Mouse (Mus musculus) embryonic facial prominence, embryonic 15.5 days (tissue): ENCODE results near the gene Adarb1. TPM values are rescaled to one million over a fixed set of nuclear protein-coding genes. Genes with fewer than 3 reads are reported as not detected.
A peak's percentile ranks its signal among the peaks of the same experiment; 100 is the strongest.

ENCODE experiments used
- ATAC-seq: fragments of 200-750 bp; cut with Nextera tagmentation; 2 replicates; pipeline ENCODE4 v1.8.0; 2017; ENCODE audit warnings: low read depth, moderate TSS enrichment; ENCODE audit not compliant: insufficient number of reproducible peaks, low FRiP score, low TSS enrichment
- H3K27ac ChIP-seq: fragments of 300-500 bp; sonication (generic); replicated peaks from 2 replicates; pipeline ENCODE4 v1.5.1; 2015; ENCODE audit warnings: mild to moderate bottlenecking, inconsistent platforms
- H3K27me3 ChIP-seq: fragments of 300-500 bp; sonication (generic); 2 replicates; pipeline ENCODE4 v1.6.1; 2015; ENCODE audit warnings: inconsistent platforms
- H3K36me3 ChIP-seq: fragments of 300-500 bp; sonication (generic); 2 replicates; pipeline ENCODE4 v1.6.1; 2015; ENCODE audit warnings: mild to moderate bottlenecking, inconsistent platforms
- H3K4me1 ChIP-seq: fragments of 300-500 bp; sonication (generic); 2 replicates; pipeline ENCODE4 v1.6.1; 2015; ENCODE audit warnings: inconsistent platforms
- H3K4me2 ChIP-seq: fragments of 300-500 bp; sonication (generic); replicated peaks from 2 replicates; pipeline ENCODE4 v1.6.1; 2015; ENCODE audit warnings: mild to moderate bottlenecking, inconsistent platforms
- H3K4me3 ChIP-seq: fragments of 300-500 bp; sonication (generic); replicated peaks from 2 replicates; pipeline ENCODE4 v1.5.1; 2015; ENCODE audit warnings: mild to moderate bottlenecking, inconsistent platforms
- H3K9ac ChIP-seq: fragments of 300-500 bp; sonication (generic); 2 replicates; pipeline ENCODE4 v1.6.1; 2015; ENCODE audit warnings: inconsistent platforms
- H3K9me3 ChIP-seq: fragments of 300-500 bp; sonication (generic); replicated peaks from 2 replicates; pipeline ENCODE4 v1.6.1; 2016; ENCODE audit warnings: inconsistent platforms
- WGBS: fragments of 180-500 bp; shearing (Covaris S2); methylation state at CpG from one replicate; pipeline ENCODE4 v1.1.7; 2015; 5-methylcytosine and 5-hydroxymethylcytosine counted together
- polyA plus RNA-seq: library from polyadenylated mRNA; unstranded; fragments of >200 nt; fragmentation: Nextera tagmentation; extraction: Ambion mirVana; gene quantifications from 2 replicates; pipeline ENCODE4 v1.2.1, GENCODE M21; 2015

The Adarb1 gene
- polyA plus RNA-seq, 1 experiment from 2014 or later, result 5.2 TPM

DNA sequence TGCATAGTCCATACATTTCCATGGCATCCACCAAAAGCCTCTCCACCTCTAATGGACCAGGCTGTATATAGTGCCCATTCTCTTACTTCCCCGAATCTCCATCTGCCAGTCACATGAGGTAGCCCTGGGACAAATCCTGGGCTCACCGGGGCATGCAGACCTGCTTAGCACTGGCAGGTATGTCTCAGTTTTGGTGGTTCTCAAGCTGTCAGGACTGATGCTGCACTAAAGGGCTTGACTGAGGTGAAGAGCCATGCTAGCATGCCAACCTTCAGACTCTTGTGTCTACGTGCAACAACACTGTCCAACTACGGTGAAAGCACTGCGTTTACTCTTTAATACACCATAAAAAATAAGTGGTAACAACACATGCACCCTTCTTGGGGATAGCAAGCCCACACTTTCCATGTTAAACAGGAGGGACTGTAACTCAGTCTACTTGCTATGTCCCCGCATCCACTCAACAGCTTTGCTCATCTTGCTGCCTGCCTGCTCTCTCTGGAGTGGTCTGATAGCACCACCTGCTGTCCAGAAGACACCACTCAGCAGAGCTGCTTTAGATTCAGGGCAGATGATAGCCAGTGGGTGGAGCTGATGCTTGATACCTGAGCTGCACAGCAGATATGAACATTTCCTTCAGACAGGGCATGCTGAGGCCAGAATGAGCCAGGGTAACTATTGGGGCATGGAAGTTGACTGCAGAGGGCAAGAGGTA is 64.9 kb downstream of the Adarb1 start:
- no peaks in the 10 kb centered on the region for H3K27me3 ChIP-seq
- H3K27ac ChIP-seq, result no peak overlapping the region
- no peaks in the 10 kb centered on the region for H3K9me3 ChIP-seq
- H3K4me3 ChIP-seq, result no peak overlapping the region
- H3K4me2 ChIP-seq, result no peak overlapping the region
- no peaks in the 10 kb centered on the region for H3K36me3 ChIP-seq
- no peak overlapping the region for H3K9ac ChIP-seq
- 79% methylated on average over 6 of the region's 6 CpGs for WGBS
- H3K4me1 ChIP-seq, result no peaks in the 10 kb centered on the region
- peak; percentile 72 for ATAC-seq

DNA sequence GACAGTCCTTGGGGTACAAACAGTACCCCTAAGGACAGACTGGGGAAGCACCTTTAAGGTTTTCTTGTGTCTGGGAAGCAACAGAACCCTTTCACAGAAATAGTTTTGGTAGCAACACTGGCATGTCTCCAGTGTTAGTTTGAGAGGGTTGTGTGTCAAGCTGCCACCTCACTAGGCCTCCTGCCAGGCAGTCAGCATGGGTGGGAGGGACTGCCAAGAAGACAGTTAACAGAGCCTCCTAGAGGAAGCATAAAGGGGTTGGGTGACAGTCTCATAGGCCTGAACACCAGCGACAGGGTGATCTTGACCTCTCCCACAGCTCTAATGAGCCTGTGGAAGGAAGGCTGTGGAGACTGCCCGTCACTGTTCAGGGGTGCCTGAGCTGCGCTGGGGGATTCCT is 75.2 kb downstream of the Adarb1 start:
- WGBS, result 84% methylated on average over 3 of the region's 3 CpGs

DNA sequence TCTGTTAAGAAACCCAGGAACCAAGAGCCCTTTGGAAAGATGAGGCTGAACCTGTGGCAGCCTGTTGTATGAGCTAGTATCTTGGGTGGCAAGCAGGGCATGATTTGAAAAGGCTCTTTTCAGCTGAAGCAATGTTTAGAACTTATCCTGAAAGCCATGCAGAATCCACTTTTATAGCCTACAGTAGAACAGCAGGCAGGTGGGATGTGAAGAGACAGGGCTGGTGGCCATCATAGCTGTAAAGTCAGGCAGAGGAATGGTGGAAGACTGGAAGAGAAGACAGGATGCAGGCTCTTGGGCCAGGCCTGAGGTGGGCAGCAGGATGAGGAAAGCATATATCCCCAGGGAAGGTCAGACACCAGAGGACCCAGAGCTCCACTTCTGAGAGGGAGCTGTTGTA is 76.4 kb downstream of the Adarb1 start:
- H3K9ac ChIP-seq, result no peak overlapping the region
- H3K4me3 ChIP-seq, result no peak overlapping the region
- H3K9me3 ChIP-seq, result no peaks in the 10 kb centered on the region
- no peaks in the 10 kb centered on the region for H3K27me3 ChIP-seq
- no peak overlapping the region for H3K4me2 ChIP-seq
- H3K36me3 ChIP-seq, result no peaks in the 10 kb centered on the region
- ATAC-seq, result no peak
- H3K4me1 ChIP-seq, result 0 out of 2 replicates have a peak, but pooled peaks cover 9% of the 10 kb centered on the region
- H3K27ac ChIP-seq, result no peak overlapping the region

More for the DNA sequence above, 75.2 kb downstream of the Adarb1 start:
- Histone ChIP-seq H3K27me3 (no peaks in the 10 kb centered on the region), H3K9ac (no peak overlapping the region), H3K27ac (no peak overlapping the region), H3K4me3 (no peak overlapping the region), H3K9me3 (no peaks in the 10 kb centered on the region), H3K4me1 (0 out of 2 replicates have a peak, but pooled peaks cover 9% of the 10 kb centered on the region), H3K36me3 (no peaks in the 10 kb centered on the region), H3K4me2 (no peak overlapping the region)
- ATAC-seq, result no peak

DNA sequence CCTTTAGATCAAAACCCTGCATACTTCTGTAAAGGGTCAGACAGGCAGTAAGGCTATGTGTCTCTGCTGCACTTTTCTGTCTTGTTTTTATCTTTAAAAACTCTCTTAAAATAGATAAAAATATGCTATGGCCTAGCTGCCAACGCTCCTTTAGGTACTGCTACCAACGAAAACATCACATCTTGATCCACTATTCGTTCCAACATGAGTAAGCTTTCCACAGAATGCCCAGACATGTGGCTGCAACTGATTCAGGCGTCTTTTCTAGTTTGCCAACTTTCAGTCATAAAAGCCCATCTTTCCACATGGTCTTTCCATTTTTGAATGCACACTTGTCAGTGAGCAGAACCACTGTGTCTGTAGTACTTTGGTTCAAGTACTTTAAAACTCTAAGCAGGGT is 77.0 kb downstream of the Adarb1 start:
- Histone ChIP-seq H3K36me3 (no peaks in the 10 kb centered on the region), H3K27me3 (no peaks in the 10 kb centered on the region), H3K27ac (no peak overlapping the region), H3K4me1 (0 out of 2 replicates have a peak, but pooled peaks cover 9% of the 10 kb centered on the region), H3K9me3 (no peaks in the 10 kb centered on the region), H3K4me2 (no peak overlapping the region), H3K4me3 (no peak overlapping the region), H3K9ac (no peak overlapping the region)
- no peak for ATAC-seq
- WGBS, result 50% methylated on average over 4 of the region's 4 CpGs

DNA sequence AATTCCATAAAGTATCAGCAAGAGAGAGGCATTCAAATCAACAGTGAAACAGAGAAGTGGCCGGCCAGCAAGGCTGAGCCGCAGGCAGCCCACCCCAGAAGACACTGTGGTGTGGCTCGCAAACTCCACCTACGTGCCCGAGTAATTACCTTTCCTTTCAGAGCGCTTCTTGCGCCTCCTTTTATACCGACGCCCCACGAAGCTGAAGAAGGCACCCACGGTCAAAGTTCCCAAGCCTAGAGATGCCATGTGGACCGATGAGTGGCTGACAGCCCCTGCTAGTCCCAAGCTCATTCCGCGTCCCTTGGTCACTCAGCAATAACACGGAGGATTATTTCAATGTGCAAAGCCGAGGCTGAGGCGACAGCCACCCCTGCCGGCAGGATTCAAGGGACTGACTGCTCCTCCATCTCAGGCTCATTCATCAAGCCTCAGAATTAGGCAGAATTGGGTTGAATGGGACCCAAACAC is 78.2 kb downstream of the Adarb1 start:
- WGBS, result 13% methylated on average over 18 of the region's 18 CpGs
- Histone ChIP-seq H3K27ac (no peak overlapping the region), H3K9me3 (no peaks in the 10 kb centered on the region), H3K36me3 (no peaks in the 10 kb centered on the region), H3K4me1 (0 out of 2 replicates have a peak, but pooled peaks cover 9% of the 10 kb centered on the region), H3K9ac (no peak overlapping the region; the same call in 1 of the 2 replicates), H3K4me2 (peak overlapping the region; percentile 59), H3K4me3 (peak overlapping the region; percentile 38), H3K27me3 (no peaks in the 10 kb centered on the region)
- ATAC-seq, result no peak

DNA sequence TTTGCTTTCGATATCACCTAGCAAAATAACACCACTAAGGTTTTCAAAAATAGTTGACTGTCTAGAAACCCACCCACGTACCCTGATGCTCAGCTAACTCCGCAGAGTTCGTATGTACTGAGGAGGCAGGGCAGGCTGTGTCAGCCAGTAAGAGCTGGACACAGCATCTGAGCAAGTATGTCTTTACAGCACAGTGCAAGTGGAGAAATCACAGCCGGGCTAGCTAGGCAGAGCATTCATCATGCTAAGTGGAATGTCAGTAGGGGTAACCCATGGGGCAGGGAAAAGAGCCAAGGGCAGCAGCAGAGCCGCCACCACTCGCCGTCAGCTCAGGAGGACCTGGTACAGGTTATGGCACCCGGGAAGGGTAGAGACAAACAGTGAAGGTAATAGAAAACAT is 84.6 kb downstream of the Adarb1 start:
- ATAC-seq, result no peak
- WGBS, result 72% methylated on average over 9 of the region's 9 CpGs
- H3K27ac ChIP-seq, result no peak overlapping the region
- no peaks in the 10 kb centered on the region for H3K9me3 ChIP-seq
- no peaks in the 10 kb centered on the region for H3K27me3 ChIP-seq
- no peaks in the 10 kb centered on the region for H3K36me3 ChIP-seq
- no peak overlapping the region for H3K4me3 ChIP-seq
- H3K4me2 ChIP-seq, result no peak overlapping the region
- no peak overlapping the region for H3K9ac ChIP-seq
- no peaks in the 10 kb centered on the region; the same call in 1 of the 2 replicates for H3K4me1 ChIP-seq

DNA sequence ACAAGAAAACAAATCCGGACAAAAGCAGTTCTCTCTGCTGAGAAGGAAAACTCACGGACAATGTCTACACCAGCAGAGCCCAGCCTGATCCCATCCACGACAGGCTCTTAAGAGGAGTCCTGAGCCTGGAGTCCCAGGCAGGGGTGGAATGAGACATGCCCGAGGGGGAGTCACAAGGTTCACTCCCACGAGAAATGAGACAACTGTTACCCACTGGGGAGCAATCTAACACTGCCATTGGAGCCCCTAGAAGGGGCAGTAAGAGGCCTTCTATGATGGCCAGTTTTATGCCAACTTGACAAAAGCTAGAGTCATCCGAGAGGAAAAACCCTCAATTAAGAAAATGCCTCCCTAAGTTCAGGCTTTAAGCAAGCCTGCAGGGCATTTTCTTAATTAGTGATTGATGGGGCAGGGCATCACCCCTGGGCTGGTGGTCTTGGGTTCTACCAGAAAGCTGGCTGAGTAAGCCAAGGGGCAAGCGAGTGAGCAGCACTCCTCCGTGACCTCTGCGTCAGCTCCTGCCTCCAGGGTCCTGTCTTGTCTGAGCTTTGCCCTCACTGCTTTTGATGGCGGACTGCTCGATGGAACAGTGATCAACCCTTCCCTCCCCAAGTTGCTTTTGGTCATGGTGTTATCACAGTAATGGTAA is 88.5 kb downstream of the Adarb1 start:
- no peaks in the 10 kb centered on the region for H3K27me3 ChIP-seq
- no peak for ATAC-seq
- no peak overlapping the region for H3K27ac ChIP-seq
- H3K36me3 ChIP-seq, result no peaks in the 10 kb centered on the region
- no peaks in the 10 kb centered on the region for H3K9me3 ChIP-seq
- WGBS, result 65% methylated on average over 11 of the region's 11 CpGs
- H3K4me1 ChIP-seq, result no peaks in the 10 kb centered on the region; the same call in 1 of the 2 replicates
- H3K4me3 ChIP-seq, result no peak overlapping the region
- no peak overlapping the region for H3K9ac ChIP-seq
- H3K4me2 ChIP-seq, result no peak overlapping the region

DNA sequence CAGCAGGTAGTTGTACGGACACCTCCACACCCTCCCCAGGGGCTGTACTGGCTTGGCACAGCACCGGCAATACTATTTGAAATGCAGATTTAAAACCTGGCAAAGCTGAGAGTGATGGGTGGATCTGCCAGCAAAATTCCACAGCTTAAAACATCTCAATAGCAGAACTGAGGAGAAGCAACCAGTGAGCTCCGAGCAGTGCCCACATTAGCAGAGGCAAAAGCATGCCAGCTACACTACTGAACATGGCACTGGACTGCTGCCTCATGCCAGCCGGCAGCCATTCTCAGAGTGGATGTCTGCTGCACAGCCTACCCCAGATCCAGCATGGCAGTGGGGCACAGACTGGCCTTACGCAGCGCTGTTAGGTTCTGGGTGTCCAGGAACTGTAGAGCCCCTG is 93.4 kb downstream of the Adarb1 start:
- Histone ChIP-seq H3K4me2 (no peak overlapping the region), H3K9ac (no peak overlapping the region), H3K9me3 (no peaks in the 10 kb centered on the region), H3K27ac (no peak overlapping the region; the same call in 1 of the 2 replicates), H3K27me3 (no peaks in the 10 kb centered on the region), H3K36me3 (no peaks in the 10 kb centered on the region), H3K4me3 (no peak overlapping the region), H3K4me1 (no peaks in the 10 kb centered on the region)
- WGBS, result 71% methylated on average over 6 of the region's 6 CpGs
- no peak for ATAC-seq

DNA sequence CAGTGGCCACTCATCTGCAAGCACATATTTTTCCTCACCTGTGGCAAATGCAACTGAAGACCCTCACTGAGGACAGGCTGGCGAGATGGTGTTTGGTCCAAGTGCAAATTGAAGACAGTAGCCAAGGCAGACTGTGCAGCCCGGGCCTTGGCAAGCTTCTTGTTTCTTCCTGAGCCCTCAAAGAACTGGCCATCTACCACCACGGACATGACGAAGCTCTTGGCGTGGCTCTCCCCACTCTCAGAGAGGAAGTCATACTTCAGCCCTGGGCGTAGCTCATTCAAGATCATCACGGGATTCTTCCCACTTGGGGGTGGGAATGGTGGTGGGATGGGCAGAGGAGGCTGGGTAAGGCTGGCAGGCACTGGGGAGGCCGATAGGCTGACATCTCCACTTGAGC is 96.5 kb downstream of the Adarb1 start:
- no peak overlapping the region for H3K4me3 ChIP-seq
- H3K4me1 ChIP-seq, result no peaks in the 10 kb centered on the region
- no peaks in the 10 kb centered on the region for H3K36me3 ChIP-seq
- no peaks in the 10 kb centered on the region for H3K27me3 ChIP-seq
- H3K4me2 ChIP-seq, result no peak overlapping the region
- H3K9me3 ChIP-seq, result no peaks in the 10 kb centered on the region
- ATAC-seq, result no peak
- 83% methylated on average over 8 of the region's 8 CpGs for WGBS
- no peak overlapping the region for H3K9ac ChIP-seq
- no peak overlapping the region for H3K27ac ChIP-seq

DNA sequence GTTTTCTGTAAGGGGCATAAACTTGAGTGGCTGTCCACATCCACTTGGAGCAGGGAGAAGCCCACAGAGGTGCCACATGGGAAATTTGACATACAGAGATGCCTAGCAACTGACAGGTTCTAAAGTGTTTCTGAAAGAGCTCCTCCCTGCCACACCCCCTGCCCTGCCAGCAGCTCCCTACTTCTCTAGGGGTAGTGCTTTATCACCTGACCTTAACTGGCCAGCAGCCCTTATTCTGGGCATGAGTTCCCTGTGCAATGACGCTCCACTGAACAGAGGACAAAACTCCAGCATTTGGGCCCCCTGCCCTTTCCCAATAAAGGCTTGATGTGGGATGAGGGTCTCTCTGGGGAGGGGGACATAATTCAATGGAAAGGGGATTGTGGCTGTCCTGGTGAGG is 97.1 kb downstream of the Adarb1 start:
- H3K4me2 ChIP-seq, result no peak overlapping the region
- no peak overlapping the region for H3K27ac ChIP-seq
- H3K4me3 ChIP-seq, result no peak overlapping the region
- no peaks in the 10 kb centered on the region for H3K4me1 ChIP-seq
- no peak overlapping the region for H3K9ac ChIP-seq
- no peaks in the 10 kb centered on the region for H3K27me3 ChIP-seq
- ATAC-seq, result no peak
- WGBS, result 85% methylated on average over 1 of the region's 1 CpGs
- H3K9me3 ChIP-seq, result no peaks in the 10 kb centered on the region
- no peaks in the 10 kb centered on the region for H3K36me3 ChIP-seq

DNA sequence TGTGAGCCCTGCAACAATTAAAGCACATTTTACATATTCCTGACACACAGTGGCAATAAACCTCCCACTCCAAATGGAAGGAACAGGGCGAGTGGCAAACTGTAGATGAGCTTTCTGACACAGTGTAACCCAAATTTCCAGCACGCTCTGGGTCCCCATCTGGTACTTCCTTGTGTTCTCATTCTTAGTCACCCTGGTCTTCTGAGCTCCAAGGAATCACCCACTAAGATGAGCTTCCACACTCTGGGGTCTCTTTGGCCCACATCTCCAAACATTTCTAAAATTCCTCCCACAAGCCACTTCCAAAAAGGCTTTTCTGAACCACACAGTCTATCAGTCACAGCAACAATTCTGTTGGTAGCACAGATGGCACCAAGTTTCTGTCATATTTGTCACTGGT is 102.4 kb downstream of the Adarb1 start:
- no peak overlapping the region for H3K9ac ChIP-seq
- no peaks in the 10 kb centered on the region for H3K9me3 ChIP-seq
- no peaks in the 10 kb centered on the region for H3K36me3 ChIP-seq
- 79% methylated on average over 2 of the region's 2 CpGs for WGBS
- no peak overlapping the region for H3K4me3 ChIP-seq
- ATAC-seq, result no peak
- no peak overlapping the region for H3K4me2 ChIP-seq
- no peaks in the 10 kb centered on the region for H3K27me3 ChIP-seq
- no peaks in the 10 kb centered on the region for H3K4me1 ChIP-seq
- no peak overlapping the region for H3K27ac ChIP-seq
